Mouse (Mus musculus) liver, adult 2 months (tissue): ENCODE results near the gene Gm11541.

ENCODE experiments used
- CTCF ChIP-seq: fragments of 200-500 bp; IDR thresholded peaks from 2 replicates; pipeline ENCODE4 v1.5.1; 2011; ENCODE audit warnings: low read depth, low read length, control low read depth
- POLR2A ChIP-seq: fragments of 200-500 bp; IDR thresholded peaks from 2 replicates; pipeline ENCODE4 v1.6.1; 2011; ENCODE audit warnings: low read length, control low read depth; ENCODE audit not compliant: insufficient read depth; ENCODE audit errors: extremely low read depth

GRCm38 (mm10) chr11:94681640-94682039 lies 22.7 kb downstream of the Gm11541 start:
- TF ChIP-seq CTCF, result no peak
- TF ChIP-seq POLR2A, result no peak
